ENCODE assay signal across 20 mouse cellular contexts in the genomic region with DNA sequence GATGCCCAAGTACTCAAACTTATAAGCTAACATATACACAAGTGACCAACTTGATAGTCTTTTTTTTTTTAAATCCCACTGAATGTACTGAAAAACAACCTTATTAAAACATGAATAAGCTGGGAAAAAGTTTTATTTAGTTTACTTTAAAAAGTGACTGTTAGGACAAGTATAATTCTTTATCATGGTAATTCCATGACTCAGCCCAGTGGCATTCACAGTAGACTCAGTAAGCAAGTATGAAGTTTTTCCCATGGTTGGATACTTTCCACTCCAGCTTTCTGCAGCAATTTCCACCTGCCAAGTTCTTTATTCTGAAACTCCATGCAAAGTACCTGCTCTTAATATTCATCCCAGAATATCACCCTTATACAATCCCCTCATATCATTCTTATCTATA.
A peak's percentile ranks its signal among the peaks of the same experiment; 100 is the strongest.
DNase-seq lines count a peak whose midpoint lies in the region; ATAC-seq and TF ChIP-seq lines count a peak whose summit lies in the region.
"Had no signal": no experiment of that assay in that cellular context is flagged by ENCODE, and none has a peak within 500 bp of the region (broad histone marks: within the 10 kb centered on the region; RNA-seq: fewer than 3 reads in every experiment).

No protein-coding gene starts in this region.

- no peaks in the 10 kb centered on the region for H3K27me3 ChIP-seq in Patski
- H3K27me3 ChIP-seq: embryonic facial prominence, embryonic 13.5 days; embryonic facial prominence, embryonic 15.5 days; forebrain, embryonic 12.5 days had no signal

- CTCF ChIA-PET in Patski (lab: Charles Lee), result interaction anchor here (1.3 to 1.5 kb wide), 3 partner anchors 15 to 77 kb away, joined by 3 to 5 read pairs (median 3); no protein-coding TSS in a partner anchor

- peak; percentile 82 for ATAC-seq in Patski
- ATAC-seq: forebrain, embryonic 14.5 days; forebrain, embryonic 16.5 days had no signal

- POLR2A ChIA-PET in Patski (lab: Charles Lee), result no interaction called here

- no peak for TF ChIP-seq CTCF in Patski (IDR thresholded peaks at IDR 0.05)

- in situ Hi-C loops in Patski (cut with MboI; ENCODE audit: low pct_unique_long_range_greater_than_20kb), result no loop called here

- peak; percentile 1 for DNase-seq in lung, postnatal 25 days (ENCODE audit: low spot score)
- no peak for DNase-seq in lung, postnatal 4 days
- DNase-seq in 3T3-L1 (ENCODE audit: low read depth, low spot score) (peak; percentile 53), Patski (ENCODE audit: low read depth, low spot score) (peak; percentile 37)
- DNase-seq in spleen, postnatal 14 days (ENCODE audit: low spot score in 2 of 2), result no peak
- DNase-seq: adrenal gland, adult 2 months; adrenal gland, postnatal 10 days; adrenal gland, postnatal 25 days; cerebellum, adult 11 months; cerebellum, adult 18-20 months; cerebellum, adult 8-10 months; cerebellum, adult 9-11 months; cerebellum, postnatal 14 days; cerebellum, postnatal 36 days; embryo, embryonic 11 days had no signal

Comparison
In these comparisons a context has a peak if more than half of its experiments do, and no peak if none do; other contexts are left out.
1. DNase-seq: peak in lung, postnatal 25 days (single experiment), 3T3-L1 (single experiment) and Patski (single experiment); none in lung, postnatal 4 days (0 of 2) and spleen, postnatal 14 days (0 of 2).